Mouse (Mus musculus) G1E (cell line): Measurements from ENCODE around the gene Rrp9. TPM values are rescaled to one million over a fixed set of nuclear protein-coding genes. Genes with fewer than 3 reads are reported as not detected.
A peak's percentile ranks its signal among the peaks of the same experiment; 100 is the strongest.

Experiments used
- ATAC-seq: 2 replicates; pipeline ENCODE4 v1.8.0; 2016; ENCODE audit warnings: mild to moderate bottlenecking; ENCODE audit not compliant: insufficient number of reproducible peaks, poor library complexity, low FRiP score, severe bottlenecking; ENCODE audit errors: extremely low read depth
- DNase-seq: peaks from one replicate; pipeline ENCODE4 v3.0.0; 2012; ENCODE audit warnings: low spot score
- H3K27me3 ChIP-seq: 2 replicates; pipeline ENCODE4 v1.6.1; 2012; ENCODE audit warnings: mild to moderate bottlenecking, low read length, inconsistent platforms; ENCODE audit not compliant: insufficient read depth
- H3K36me3 ChIP-seq: replicated peaks from 2 replicates; pipeline ENCODE3; 2012; ENCODE audit warnings: mild to moderate bottlenecking, inconsistent platforms
- H3K4me1 ChIP-seq: 2 replicates; pipeline ENCODE4 v1.6.1; 2012; ENCODE audit warnings: low read depth, low read length, inconsistent platforms, mixed read lengths; ENCODE audit not compliant: insufficient read depth
- H3K4me3 ChIP-seq: 2 replicates; pipeline ENCODE4 v1.5.1; 2012; ENCODE audit warnings: low read depth, mild to moderate bottlenecking, inconsistent platforms, low read length, moderate library complexity, mixed read lengths
- H3K9me3 ChIP-seq: replicated peaks from 2 replicates; pipeline ENCODE4 v1.6.1; 2012; ENCODE audit warnings: inconsistent platforms
- CTCF ChIP-seq: IDR thresholded peaks from 2 replicates; pipeline ENCODE4 v1.5.1; 2012; ENCODE audit warnings: low read depth, low read length, inconsistent platforms, mixed read lengths
- GATA1 ChIP-seq: IDR thresholded peaks from 2 replicates; pipeline ENCODE4 v1.6.1; 2012; ENCODE audit warnings: borderline replicate concordance, low read length, inconsistent platforms, mixed read lengths
- GATA2 ChIP-seq: IDR thresholded peaks from 2 replicates; pipeline ENCODE4 v1.6.1; 2012; ENCODE audit warnings: low read depth, low read length, inconsistent platforms, borderline replicate concordance
- POLR2AphosphoS5 ChIP-seq: IDR thresholded peaks from 2 replicates; pipeline ENCODE4 v1.6.1; 2012; ENCODE audit warnings: low read depth, low read length, inconsistent platforms; ENCODE audit not compliant: insufficient replicate concordance
- TAL1 ChIP-seq: conservative IDR thresholded peaks from 2 replicates; pipeline ENCODE4 v1.6.1; 2012; ENCODE audit warnings: low read depth, low read length, inconsistent platforms, mixed read lengths
- polyA plus RNA-seq: library from polyadenylated mRNA; stranded (reverse); fragments of >175 nt; gene quantifications from 2 replicates; pipeline ENCODE4 v1.2.3, GENCODE M21; 2012
- total RNA-seq, 2 experiments: library from RNA; stranded (forward) in 1 of 2; stranded (reverse) in 1 of 2; fragments of 200-1000 nt in 1 of 2; fragments of >200 nt in 1 of 2; fragmentation: Nextera tagmentation in 1 of 2; gene quantifications; 2 replicates each; pipeline ENCODE4 v1.2.3; 2014 to 2017

Gene Rrp9
- total and polyA plus RNA-seq, 3 experiments: 25.7 to 357 (median 32.6) TPM

DNA sequence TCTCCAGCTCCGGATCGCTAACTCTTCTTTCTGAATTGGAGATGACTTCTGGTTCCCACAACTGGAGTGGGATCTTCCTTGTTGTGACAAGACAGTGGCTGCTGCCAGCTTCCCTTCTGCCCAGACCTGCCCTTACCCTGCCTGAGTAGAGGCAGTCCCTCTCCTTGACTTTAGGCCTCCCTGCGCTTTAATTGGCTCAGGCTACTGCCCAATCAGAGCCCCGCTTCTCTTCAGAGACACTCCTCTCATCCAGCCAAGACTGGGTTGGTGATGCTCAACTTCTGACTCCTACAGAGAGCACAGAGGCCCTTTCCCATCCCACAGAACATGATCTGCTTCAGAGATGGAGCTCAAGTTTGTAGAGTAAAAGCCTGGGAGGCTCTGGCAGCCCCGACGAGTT is 28.5 kb downstream of the Rrp9 start:
- ATAC-seq: no peak
- Histone ChIP-seq H3K36me3 (no peaks in the 10 kb centered on the region), H3K4me3 (no peak overlapping the region), H3K9me3 (no peaks in the 10 kb centered on the region), H3K4me1 (no peaks in the 10 kb centered on the region), H3K27me3 (peaks cover 24% of the 10 kb centered on the region)
- TF ChIP-seq POLR2AphosphoS5 (no peak), CTCF (no peak), GATA2 (no peak), TAL1 (no peak), GATA1 (no peak)
- no peak for DNase-seq

DNA sequence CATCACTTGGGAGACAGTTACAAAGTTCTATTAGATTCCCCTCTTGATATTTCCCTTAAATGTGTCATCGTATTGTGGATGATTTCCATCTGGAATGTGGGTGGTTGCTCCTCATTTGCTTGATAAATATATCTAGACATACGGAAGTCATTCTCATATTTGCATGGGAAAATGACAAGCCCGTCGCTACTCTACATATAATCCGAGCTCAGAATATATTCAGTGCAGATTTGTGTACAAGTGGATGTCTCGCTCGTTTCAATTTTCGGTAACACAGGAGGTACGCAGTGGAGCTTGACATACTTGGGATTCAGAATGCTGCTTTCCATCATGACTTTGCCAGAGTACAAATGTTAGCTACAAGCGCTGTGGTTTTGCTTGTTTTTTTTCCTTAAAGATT is 33.6 kb downstream of the Rrp9 start:
- no peak overlapping the region for H3K4me3 ChIP-seq
- H3K36me3 ChIP-seq: no peaks in the 10 kb centered on the region
- peaks cover 8% of the 10 kb centered on the region for H3K27me3 ChIP-seq
- ATAC-seq: no peak
- TF ChIP-seq POLR2AphosphoS5 (no peak), GATA2 (no peak), GATA1 (no peak), CTCF (no peak), TAL1 (no peak)
- no peaks in the 10 kb centered on the region for H3K9me3 ChIP-seq
- DNase-seq: no peak
- peaks cover 21% of the 10 kb centered on the region for H3K4me1 ChIP-seq

- Histone ChIP-seq H3K9me3 (no peaks in the 10 kb centered on the region), H3K36me3 (no peaks in the 10 kb centered on the region), H3K4me1 (peaks cover 35% of the 10 kb centered on the region), H3K4me3 (no peak overlapping the region; the same call in 1 of the 2 replicates), H3K27me3 (peaks cover 4% of the 10 kb centered on the region)
- DNase-seq (peak; percentile 43), ATAC-seq (no peak; the same call in 1 of the 2 replicates)
- TF ChIP-seq TAL1 (no peak), GATA2 (no peak), POLR2AphosphoS5 (no peak)
Measured at GRCm38 (mm10) chr9:106512729-106513450, 37.1 kb downstream of the Rrp9 start.

DNA sequence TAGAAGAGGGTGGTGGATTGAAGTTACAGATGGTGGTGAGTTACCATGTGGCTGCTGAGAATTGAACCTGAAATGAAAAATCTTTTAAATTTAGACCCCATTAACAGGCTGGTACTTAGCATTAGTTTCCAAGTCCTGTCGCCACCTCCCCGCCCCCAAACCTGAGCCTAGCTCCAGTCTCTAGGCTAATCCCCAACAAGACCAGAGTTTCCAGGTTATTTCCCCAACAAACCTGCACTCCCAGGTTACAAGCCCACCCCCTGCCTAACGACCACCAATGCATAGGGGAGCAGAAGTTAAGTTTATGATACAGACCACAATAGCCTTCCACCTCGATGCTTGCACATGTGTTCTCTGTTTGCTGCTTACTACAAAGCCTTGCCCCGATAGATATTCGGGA is 37.8 kb downstream of the Rrp9 start:
- TF ChIP-seq TAL1: no peak
- no peak for TF ChIP-seq POLR2AphosphoS5
- no peak for TF ChIP-seq GATA2
- TF ChIP-seq CTCF: no peak
- no peak for TF ChIP-seq GATA1
- no peaks in the 10 kb centered on the region for H3K36me3 ChIP-seq
- H3K9me3 ChIP-seq: no peaks in the 10 kb centered on the region
- no peak for DNase-seq
- ATAC-seq: no peak
- H3K27me3 ChIP-seq: no peaks in the 10 kb centered on the region; the same call in 1 of the 2 replicates
- H3K4me1 ChIP-seq: peaks cover 40% of the 10 kb centered on the region
- no peak overlapping the region for H3K4me3 ChIP-seq

DNA sequence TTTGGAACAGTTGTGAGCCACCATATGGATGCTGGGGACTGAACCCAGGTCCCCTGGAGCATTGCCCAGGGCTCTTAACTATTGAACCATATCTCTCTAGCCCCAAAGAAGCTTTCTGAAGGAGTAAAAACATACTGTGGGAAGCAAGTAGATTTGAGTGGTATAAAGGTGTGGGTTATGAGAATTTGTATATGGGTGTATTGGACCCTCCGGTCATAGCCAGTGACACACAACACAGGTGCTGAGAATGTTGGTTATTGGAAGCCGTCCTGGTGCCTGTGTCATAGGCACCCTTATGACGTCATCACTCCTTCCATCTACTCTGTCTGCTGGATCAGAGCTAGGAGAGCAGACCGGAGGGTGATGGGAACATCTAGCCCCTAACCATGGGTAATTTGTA is 38.5 kb downstream of the Rrp9 start, which contains the start of gene Iqcf5:
Gene Iqcf5 (plus strand): TSS at position 301 of the 400 bp plus-strand sequence.
- Histone ChIP-seq H3K27me3 (no peaks in the 10 kb centered on the region; the same call in 1 of the 2 replicates), H3K36me3 (no peaks in the 10 kb centered on the region), H3K4me3 (no peak within 1 kb of the TSS), H3K4me1 (peaks cover 47% of the 10 kb centered on the region), H3K9me3 (no peaks in the 10 kb centered on the region)
- DNase-seq (no peak), ATAC-seq (no peak)
- TF ChIP-seq GATA2: no peak
- TF ChIP-seq CTCF: no peak
- TF ChIP-seq GATA1: no peak
- TF ChIP-seq POLR2AphosphoS5: no peak
- TF ChIP-seq TAL1: no peak

- TF ChIP-seq TAL1 (no peak), CTCF (no peak), GATA1 (no peak), POLR2AphosphoS5 (no peak), GATA2 (no peak)
- DNase-seq (peak; percentile 38), ATAC-seq (peak; percentile 69)
- Histone ChIP-seq H3K36me3 (no peaks in the 10 kb centered on the region), H3K4me3 (peak overlapping the region; percentile 67; the same call in 1 of the 2 replicates), H3K4me1 (peaks cover 53% of the 10 kb centered on the region), H3K9me3 (no peaks in the 10 kb centered on the region), H3K27me3 (no peaks in the 10 kb centered on the region)
Measured at GRCm38 (mm10) chr9:106519433-106519832, 43.7 kb downstream of the Rrp9 start.
